Mouse (Mus musculus) right cerebral cortex, postnatal 10 days (tissue): Measurements from ENCODE around the gene Hlx.

Source experiments
- DNase-seq, 2 experiments: peaks; one replicate each; pipeline ENCODE4 v3.0.0; 2021; ENCODE audit warnings: low spot score in 2 of 2

The Hlx gene

DNA sequence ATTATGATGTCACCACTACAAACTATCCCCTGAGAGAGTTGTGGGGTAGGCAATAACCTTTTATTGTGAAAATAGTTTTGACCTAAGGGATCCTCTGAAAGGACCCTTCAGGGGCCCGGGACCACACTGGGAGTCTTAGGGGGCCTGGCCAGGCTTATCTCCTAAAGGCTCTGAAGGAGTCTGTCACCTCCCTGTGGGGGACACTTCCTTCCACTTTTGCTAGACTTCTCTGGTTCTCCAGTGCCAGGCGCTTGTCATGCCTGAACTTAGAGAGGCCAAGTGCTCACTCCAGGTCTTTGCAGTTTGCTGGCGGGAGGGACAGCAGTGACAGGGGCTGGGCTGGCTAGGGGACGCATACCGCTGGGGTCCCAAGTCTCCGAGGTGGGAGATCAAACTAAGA, 16.3 kb downstream of the Hlx start:
- no peak for DNase-seq

DNA sequence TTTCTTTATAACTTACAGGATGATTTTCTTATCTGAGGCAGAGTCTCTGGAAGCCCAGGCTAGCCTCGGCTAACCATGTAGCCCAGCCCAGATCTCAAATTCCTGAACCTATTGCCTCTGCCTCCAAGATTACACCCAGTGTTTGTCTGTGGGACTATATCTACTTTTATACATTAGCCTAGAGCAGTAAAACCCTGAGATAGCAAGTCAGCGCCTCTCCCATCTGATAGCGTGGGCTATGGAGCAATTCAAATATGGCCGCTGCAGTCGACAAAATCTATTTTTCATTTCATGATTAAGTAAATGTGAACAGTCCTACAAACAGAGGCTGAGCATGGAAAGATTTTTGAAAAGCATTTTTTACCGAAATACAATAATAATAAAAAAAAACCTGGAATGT, 16.7 kb downstream of the Hlx start:
- DNase-seq, result no peak

DNA sequence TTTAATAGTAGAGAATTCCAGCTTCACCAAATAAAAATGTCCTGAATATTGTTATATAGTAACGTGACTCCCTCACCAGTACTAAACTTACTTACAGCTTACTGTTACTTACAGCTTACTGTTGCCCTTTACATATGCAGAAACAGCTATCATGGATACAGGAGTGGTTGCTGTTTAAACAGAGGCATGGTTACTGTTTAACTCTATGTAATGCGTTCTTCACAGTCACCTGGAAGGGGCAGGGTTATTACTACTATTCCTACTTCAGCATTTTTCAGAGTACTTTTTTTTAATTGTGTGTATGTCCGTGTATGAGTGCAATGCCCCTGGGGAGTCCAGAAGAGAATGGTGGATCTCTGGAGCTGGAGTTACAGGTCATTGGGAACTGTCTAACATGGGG, 17.9 kb downstream of the Hlx start:
- DNase-seq, result no peak

DNA sequence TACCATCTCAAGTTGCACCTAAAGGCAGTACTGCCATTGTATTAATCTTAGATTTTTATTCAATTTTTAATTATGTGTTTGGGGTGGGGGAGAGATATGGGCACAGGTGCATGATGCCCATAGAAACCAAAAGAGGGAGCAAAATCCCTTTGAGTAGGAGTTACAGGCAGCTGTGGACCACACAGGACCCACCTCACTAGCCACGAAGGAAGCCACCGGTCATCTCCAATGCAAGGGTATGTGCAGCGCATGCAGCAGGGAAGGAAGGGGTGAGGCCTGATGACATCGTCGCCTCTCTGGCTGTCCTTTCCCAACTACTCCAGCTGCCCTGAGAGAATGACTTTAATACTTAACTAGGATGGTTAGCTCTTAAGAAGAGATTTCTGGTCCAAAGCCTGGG, 18.7 kb downstream of the Hlx start:
- no peak for DNase-seq

- no peak for DNase-seq
Observed at GRCm38 (mm10) chr1:184707532-184708248, 24.7 kb downstream of the Hlx start.

GRCm38 (mm10) chr1:184704901-184705300, 27.5 kb downstream of the Hlx start:
- no peak for DNase-seq

GRCm38 (mm10) chr1:184699295-184699694, 33.1 kb downstream of the Hlx start:
- DNase-seq, result no peak

GRCm38 (mm10) chr1:184695451-184695850, 37.0 kb downstream of the Hlx start:
- DNase-seq, result no peak

DNA sequence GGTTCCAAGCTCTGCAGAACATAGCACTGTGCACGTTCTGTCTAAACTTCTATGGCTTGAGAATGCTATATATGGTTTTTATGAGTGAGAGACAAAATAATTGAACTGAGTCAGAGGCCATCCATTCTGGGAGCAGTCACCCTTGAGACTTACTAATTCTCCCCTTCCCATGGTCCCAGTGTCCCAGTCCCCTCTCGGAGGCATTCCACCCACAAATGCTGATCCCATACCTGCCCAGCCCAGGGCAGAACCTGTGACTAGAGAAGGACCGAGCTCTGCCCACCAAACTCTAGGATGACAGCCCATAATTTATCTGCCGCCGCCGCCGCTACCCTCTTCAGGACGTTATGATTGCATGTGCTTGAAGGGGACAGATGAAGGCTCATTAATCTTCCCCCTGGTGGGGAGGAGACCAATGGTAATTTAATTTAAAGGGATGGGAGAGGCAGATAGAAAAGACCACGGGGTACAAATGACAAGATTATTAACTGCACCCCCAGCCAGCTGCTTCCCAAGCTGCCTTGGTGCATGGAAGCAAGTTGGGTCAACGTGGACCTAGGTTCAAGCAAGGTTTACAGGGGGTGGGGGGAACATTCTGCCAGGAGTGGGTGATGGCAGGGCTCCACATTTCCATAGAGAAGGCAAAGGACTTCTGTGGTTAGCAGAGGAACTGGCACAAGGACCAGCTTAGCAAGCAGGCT, 40.1 kb downstream of the Hlx start:
- DNase-seq, result no peak

GRCm38 (mm10) chr1:184691240-184691639, 41.2 kb downstream of the Hlx start:
- DNase-seq, result no peak

- no peak for DNase-seq
Observed at GRCm38 (mm10) chr1:184688026-184688425, 44.4 kb downstream of the Hlx start.

- DNase-seq, result no peak
Observed at GRCm38 (mm10) chr1:184687512-184687911, 44.9 kb downstream of the Hlx start.

- DNase-seq, result no peak
Observed at GRCm38 (mm10) chr1:184683541-184683940, 48.9 kb downstream of the Hlx start.

- DNase-seq, result no peak
Observed at GRCm38 (mm10) chr1:184679416-184679965, 52.9 kb downstream of the Hlx start.

GRCm38 (mm10) chr1:184677641-184678040, 54.8 kb downstream of the Hlx start:
- DNase-seq, result no peak
